Mouse (Mus musculus): ENCODE results near the gene Ankrd55. TPM values are rescaled to one million over a fixed set of nuclear protein-coding genes. Genes with fewer than 3 reads are reported as not detected.

Gene Ankrd55
- 0.14 and 0.63 TPM in 2 replicates for polyA plus RNA-seq (2014; fragmentation: Nextera tagmentation; extraction: Ambion mirVana)

DNA sequence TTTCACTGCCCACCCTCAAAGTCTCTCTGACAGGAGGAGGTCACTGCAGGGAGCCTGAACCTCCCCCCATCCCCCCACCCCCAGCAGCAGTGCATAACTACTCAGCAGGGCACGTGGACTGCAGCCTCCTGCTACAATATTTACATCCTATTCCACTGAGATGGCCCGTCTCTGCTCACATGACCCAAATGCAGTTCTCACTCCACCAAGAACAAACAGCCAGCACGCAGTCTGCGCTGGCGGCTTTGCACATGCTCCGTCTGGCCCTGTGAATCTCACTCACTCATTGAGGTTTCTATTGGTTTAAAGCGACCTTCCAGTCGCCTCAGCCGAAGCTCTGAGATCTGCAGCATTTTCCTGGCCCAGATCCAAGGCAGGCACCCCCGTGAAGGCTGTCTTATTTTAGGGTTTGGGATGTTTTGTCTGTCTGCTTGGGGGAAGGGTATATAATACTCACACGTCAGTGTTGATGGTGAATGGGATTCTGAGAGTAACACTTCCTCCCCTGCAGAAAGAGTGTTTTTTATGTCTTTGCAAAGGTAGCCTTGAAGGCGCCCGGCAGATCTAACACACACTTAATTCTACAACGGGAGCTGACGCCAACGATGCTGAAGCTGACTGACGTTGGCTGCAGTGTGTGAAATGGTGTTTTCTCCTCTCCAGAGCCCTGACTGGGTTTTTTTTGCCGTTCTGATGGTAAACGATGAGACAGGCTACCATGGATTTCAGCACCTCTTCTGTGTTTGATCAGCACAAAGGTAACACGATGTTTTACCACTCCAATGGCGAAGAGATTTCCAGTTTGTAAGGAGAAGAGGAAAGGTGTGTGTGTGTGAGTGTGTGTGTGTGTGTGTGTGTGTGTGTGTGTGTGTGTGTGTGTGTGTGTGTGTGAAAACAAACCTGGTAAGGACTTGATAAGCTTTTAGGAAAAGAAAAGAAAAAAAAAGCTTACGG is at the start of gene Ankrd55:
Ankrd55 (plus strand) TSS at position 227 of the 954 bp plus-strand sequence.
- H3K4me2 ChIP-seq: peak within 1 kb of the TSS; percentile 58
- peak within 1 kb of the TSS; percentile 34; the same call in 1 of the 2 replicates for H3K9ac ChIP-seq (ENCODE audit: low read depth, low read length)
- no peaks in the 10 kb centered on the region for H3K9me3 ChIP-seq (replicated peaks; ENCODE audit: control insufficient read depth, low read length)
- H3K27me3 ChIP-seq (ENCODE audit: control insufficient read depth, insufficient read depth, low read length): no peaks in the 10 kb centered on the region
- H3K4me1 ChIP-seq (ENCODE audit: control insufficient read depth, insufficient read depth, low read length): peaks cover 9% of the 10 kb centered on the region
- WGBS (ENCODE audit: insufficient replicate concordance): 21% methylated on average over 22 of the region's 22 CpGs
- H3K4me3 ChIP-seq (ENCODE audit: low read depth, low read length): peak within 1 kb of the TSS; percentile 12
- 0 out of 2 replicates have a peak, but pooled peaks have one; percentile 39 for ATAC-seq (replicated peaks; ENCODE audit: insufficient number of reproducible peaks, low FRiP score, low TSS enrichment)
- H3K27ac ChIP-seq (ENCODE audit: low read depth, low read length): peak within 1 kb of the TSS; percentile 24; the same call in 1 of the 2 replicates
- no peaks in the 10 kb centered on the region for H3K36me3 ChIP-seq (ENCODE audit: control insufficient read depth, insufficient read depth, low read length)

- H3K4me3 ChIP-seq (ENCODE audit: low read depth, low read length): no peak overlapping the region
- H3K9me3 ChIP-seq (replicated peaks; ENCODE audit: control insufficient read depth, low read length): no peaks in the 10 kb centered on the region; the same call in 1 of the 2 replicates
- H3K9ac ChIP-seq (ENCODE audit: low read depth, low read length): no peak overlapping the region
- H3K4me1 ChIP-seq (ENCODE audit: control insufficient read depth, insufficient read depth, low read length): no peaks in the 10 kb centered on the region
- no peaks in the 10 kb centered on the region for H3K36me3 ChIP-seq (ENCODE audit: control insufficient read depth, insufficient read depth, low read length)
- H3K27me3 ChIP-seq (ENCODE audit: control insufficient read depth, insufficient read depth, low read length): no peaks in the 10 kb centered on the region
- no peak overlapping the region for H3K4me2 ChIP-seq
- H3K27ac ChIP-seq (ENCODE audit: low read depth, low read length): no peak overlapping the region
- WGBS (ENCODE audit: insufficient replicate concordance): 88% methylated on average over 2 of the region's 2 CpGs
- ATAC-seq (replicated peaks; ENCODE audit: insufficient number of reproducible peaks, low FRiP score, low TSS enrichment): no peak
Observed at GRCm38 (mm10) chr13:112239239-112239638, 49.0 kb upstream of the Ankrd55 start.

DNA sequence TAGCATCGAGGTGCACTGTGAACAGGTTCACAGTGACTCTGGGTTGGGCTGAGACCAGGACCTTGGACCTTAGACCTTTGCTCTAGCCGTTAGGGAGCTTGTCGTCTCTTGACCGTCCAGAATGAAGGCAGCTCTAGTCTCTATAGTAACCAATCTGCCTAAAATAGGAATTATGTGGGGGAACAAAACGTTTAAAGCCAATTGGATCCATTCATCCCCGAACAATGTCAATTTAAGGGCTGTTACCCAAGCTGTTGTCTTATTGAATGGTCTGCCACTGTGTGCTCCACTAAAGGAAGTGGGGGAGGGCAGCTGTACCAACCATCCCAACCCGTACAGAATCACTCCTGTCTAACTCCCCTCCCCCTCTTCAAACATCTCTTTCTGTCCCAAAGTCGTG is 46.8 kb upstream of the Ankrd55 start:
- Histone ChIP-seq H3K27me3 (ENCODE audit: control insufficient read depth, insufficient read depth, low read length) (no peaks in the 10 kb centered on the region), H3K4me3 (ENCODE audit: low read depth, low read length) (no peak overlapping the region), H3K4me1 (ENCODE audit: control insufficient read depth, insufficient read depth, low read length) (no peaks in the 10 kb centered on the region), H3K9ac (ENCODE audit: low read depth, low read length) (no peak overlapping the region), H3K4me2 (no peak overlapping the region), H3K36me3 (ENCODE audit: control insufficient read depth, insufficient read depth, low read length) (no peaks in the 10 kb centered on the region), H3K9me3 (replicated peaks; ENCODE audit: control insufficient read depth, low read length) (peaks cover 4% of the 10 kb centered on the region; the same call in 1 of the 2 replicates), H3K27ac (ENCODE audit: low read depth, low read length) (no peak overlapping the region)
- ATAC-seq (replicated peaks; ENCODE audit: insufficient number of reproducible peaks, low FRiP score, low TSS enrichment): no peak
- WGBS (ENCODE audit: insufficient replicate concordance): 55% methylated on average over 8 of the region's 8 CpGs

DNA sequence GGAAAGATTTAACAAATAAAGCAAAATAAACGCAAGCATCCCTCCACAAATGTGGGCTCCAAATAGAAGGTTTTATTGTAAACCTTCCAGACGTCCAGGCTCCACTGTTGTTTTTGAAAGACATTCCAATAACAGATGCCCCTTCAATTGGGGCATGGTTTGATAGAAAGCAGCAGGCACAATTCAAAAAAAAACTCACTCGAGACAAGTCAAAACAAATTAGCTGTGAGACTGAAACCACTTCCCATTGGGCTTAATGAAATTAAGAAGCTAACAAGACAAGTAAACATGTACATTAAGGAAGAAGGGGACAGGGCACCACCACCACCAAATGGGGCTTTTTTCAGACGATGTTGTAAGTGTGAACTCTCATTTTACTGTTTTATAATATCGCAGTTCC is 43.1 kb upstream of the Ankrd55 start:
- H3K36me3 ChIP-seq (ENCODE audit: control insufficient read depth, insufficient read depth, low read length): no peaks in the 10 kb centered on the region
- H3K9me3 ChIP-seq (replicated peaks; ENCODE audit: control insufficient read depth, low read length): peaks cover 11% of the 10 kb centered on the region; the same call in 1 of the 2 replicates
- no peak overlapping the region for H3K27ac ChIP-seq (ENCODE audit: low read depth, low read length)
- H3K27me3 ChIP-seq (ENCODE audit: control insufficient read depth, insufficient read depth, low read length): no peaks in the 10 kb centered on the region
- 57% methylated on average over 5 of the region's 5 CpGs for WGBS (ENCODE audit: insufficient replicate concordance)
- H3K4me3 ChIP-seq (ENCODE audit: low read depth, low read length): no peak overlapping the region
- H3K4me2 ChIP-seq: no peak overlapping the region
- ATAC-seq (replicated peaks; ENCODE audit: insufficient number of reproducible peaks, low FRiP score, low TSS enrichment): no peak
- H3K4me1 ChIP-seq (ENCODE audit: control insufficient read depth, insufficient read depth, low read length): no peaks in the 10 kb centered on the region
- no peak overlapping the region for H3K9ac ChIP-seq (ENCODE audit: low read depth, low read length)

- no peak overlapping the region for H3K4me2 ChIP-seq
- 32% methylated on average over 2 of the region's 2 CpGs for WGBS (ENCODE audit: insufficient replicate concordance)
Observed at GRCm38 (mm10) chr13:112251433-112251832, 36.8 kb upstream of the Ankrd55 start.

DNA sequence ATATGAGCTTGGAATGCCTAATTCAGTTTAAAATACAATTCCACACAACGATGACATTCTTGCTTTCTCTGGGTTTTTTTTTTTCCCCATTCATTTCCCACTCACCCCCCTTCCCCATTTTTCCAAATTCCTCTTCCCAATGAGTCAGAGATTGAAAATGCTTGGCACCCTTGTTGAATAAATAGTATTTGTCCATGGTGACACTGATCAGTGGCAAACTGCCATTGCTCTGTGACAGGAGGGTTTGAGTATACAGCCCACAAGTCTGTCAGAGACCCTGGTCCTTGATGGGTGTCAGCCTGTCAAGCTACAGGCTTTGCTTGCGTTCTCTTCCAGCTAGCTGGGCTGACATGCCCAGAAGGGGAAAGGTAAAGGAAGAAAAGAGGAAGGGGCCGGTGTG is 36.2 kb upstream of the Ankrd55 start:
- Histone ChIP-seq H3K4me3 (ENCODE audit: low read depth, low read length) (no peak overlapping the region), H3K4me1 (ENCODE audit: control insufficient read depth, insufficient read depth, low read length) (peaks cover 16% of the 10 kb centered on the region), H3K9ac (ENCODE audit: low read depth, low read length) (no peak overlapping the region), H3K27me3 (ENCODE audit: control insufficient read depth, insufficient read depth, low read length) (no peaks in the 10 kb centered on the region), H3K9me3 (replicated peaks; ENCODE audit: control insufficient read depth, low read length) (peaks cover 6% of the 10 kb centered on the region; the same call in 1 of the 2 replicates), H3K27ac (ENCODE audit: low read depth, low read length) (no peak overlapping the region), H3K36me3 (ENCODE audit: control insufficient read depth, insufficient read depth, low read length) (no peaks in the 10 kb centered on the region), H3K4me2 (no peak overlapping the region)
- WGBS (ENCODE audit: insufficient replicate concordance): 72% methylated on average over 3 of the region's 3 CpGs
- no peak for ATAC-seq (replicated peaks; ENCODE audit: insufficient number of reproducible peaks, low FRiP score, low TSS enrichment)

More at GRCm38 (mm10) chr13:112251433-112251832, 36.8 kb upstream of the Ankrd55 start:
- H3K4me3 ChIP-seq (ENCODE audit: low read depth, low read length): no peak overlapping the region
- no peaks in the 10 kb centered on the region for H3K36me3 ChIP-seq (ENCODE audit: control insufficient read depth, insufficient read depth, low read length)
- no peak for ATAC-seq (replicated peaks; ENCODE audit: insufficient number of reproducible peaks, low FRiP score, low TSS enrichment)
- peaks cover 7% of the 10 kb centered on the region; the same call in 1 of the 2 replicates for H3K9me3 ChIP-seq (replicated peaks; ENCODE audit: control insufficient read depth, low read length)
- H3K9ac ChIP-seq (ENCODE audit: low read depth, low read length): no peak overlapping the region
- H3K4me1 ChIP-seq (ENCODE audit: control insufficient read depth, insufficient read depth, low read length): peaks cover 16% of the 10 kb centered on the region
- no peaks in the 10 kb centered on the region for H3K27me3 ChIP-seq (ENCODE audit: control insufficient read depth, insufficient read depth, low read length)
- H3K27ac ChIP-seq (ENCODE audit: low read depth, low read length): no peak overlapping the region

DNA sequence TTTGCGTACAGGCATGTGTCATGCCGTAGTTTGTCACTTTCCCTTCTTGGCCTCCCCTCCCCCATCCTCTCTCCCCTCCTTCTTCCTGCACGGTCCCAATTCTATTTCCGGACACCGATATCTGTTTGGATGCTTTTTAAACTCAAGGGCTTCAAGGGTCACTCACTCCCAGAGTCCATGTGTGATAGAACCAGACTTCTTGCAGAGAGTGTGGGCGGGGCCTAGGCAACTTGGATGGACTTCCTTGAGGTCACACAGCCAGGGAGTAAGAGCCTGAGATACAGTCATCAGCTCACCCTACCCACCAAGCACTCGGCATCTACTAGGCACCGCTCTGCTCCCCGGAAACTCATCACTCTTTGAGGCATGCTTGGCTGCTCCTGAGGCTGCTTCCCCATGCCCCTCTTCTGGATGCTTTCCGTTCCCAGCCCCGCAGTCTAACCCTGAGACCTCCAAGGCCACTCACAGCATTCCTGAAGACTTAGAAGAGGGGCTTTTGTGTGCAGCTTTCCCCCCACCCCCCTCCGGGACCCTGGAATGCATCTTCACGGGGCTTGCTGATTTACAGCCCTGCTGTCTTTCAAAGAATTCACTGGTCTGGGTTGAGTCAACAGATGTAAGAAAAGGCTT is 35.1 kb upstream of the Ankrd55 start:
- Histone ChIP-seq H3K27ac (ENCODE audit: low read depth, low read length) (no peak overlapping the region), H3K36me3 (ENCODE audit: control insufficient read depth, insufficient read depth, low read length) (no peaks in the 10 kb centered on the region), H3K4me1 (ENCODE audit: control insufficient read depth, insufficient read depth, low read length) (peaks cover 16% of the 10 kb centered on the region), H3K4me2 (peak overlapping the region; percentile 44), H3K9ac (ENCODE audit: low read depth, low read length) (0 out of 2 replicates have a peak overlapping the region, but pooled peaks have one; percentile 22), H3K27me3 (ENCODE audit: control insufficient read depth, insufficient read depth, low read length) (no peaks in the 10 kb centered on the region), H3K4me3 (ENCODE audit: low read depth, low read length) (no peak overlapping the region), H3K9me3 (replicated peaks; ENCODE audit: control insufficient read depth, low read length) (peaks cover 6% of the 10 kb centered on the region; the same call in 1 of the 2 replicates)
- 27% methylated on average over 13 of the region's 13 CpGs for WGBS (ENCODE audit: insufficient replicate concordance)
- peak; percentile 57 for ATAC-seq (replicated peaks; ENCODE audit: insufficient number of reproducible peaks, low FRiP score, low TSS enrichment)

DNA sequence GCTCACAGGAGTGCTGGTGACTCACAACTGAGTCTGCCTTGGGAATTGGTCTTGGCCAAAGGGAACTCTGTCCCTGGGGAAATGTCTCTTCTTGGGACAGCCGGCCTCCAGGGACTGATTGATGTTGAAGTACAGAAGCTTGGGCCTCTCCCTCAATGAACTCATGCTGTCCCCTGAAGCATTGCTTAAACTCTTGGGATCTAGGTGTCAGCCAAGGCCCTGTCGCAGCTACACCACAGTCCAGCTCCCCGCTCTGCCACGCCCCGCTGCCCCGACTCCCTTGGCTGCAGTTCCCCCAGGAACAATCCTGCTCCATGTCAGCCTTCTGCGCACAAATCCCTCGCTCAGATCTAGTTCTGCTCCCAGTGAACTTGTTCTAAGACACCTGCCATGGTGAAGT is 34.1 kb upstream of the Ankrd55 start:
- Histone ChIP-seq H3K4me2 (no peak overlapping the region), H3K9me3 (replicated peaks; ENCODE audit: control insufficient read depth, low read length) (peaks cover 2% of the 10 kb centered on the region; the same call in 1 of the 2 replicates), H3K27me3 (ENCODE audit: control insufficient read depth, insufficient read depth, low read length) (no peaks in the 10 kb centered on the region), H3K27ac (ENCODE audit: low read depth, low read length) (no peak overlapping the region), H3K9ac (ENCODE audit: low read depth, low read length) (no peak overlapping the region), H3K4me3 (ENCODE audit: low read depth, low read length) (no peak overlapping the region), H3K36me3 (ENCODE audit: control insufficient read depth, insufficient read depth, low read length) (no peaks in the 10 kb centered on the region), H3K4me1 (ENCODE audit: control insufficient read depth, insufficient read depth, low read length) (peaks cover 16% of the 10 kb centered on the region)
- 75% methylated on average over 8 of the region's 8 CpGs for WGBS (ENCODE audit: insufficient replicate concordance)
- ATAC-seq (replicated peaks; ENCODE audit: insufficient number of reproducible peaks, low FRiP score, low TSS enrichment): no peak
